Mouse (Mus musculus): ENCODE measurements around the gene Adh1. TPM values are rescaled to one million over a fixed set of nuclear protein-coding genes. Genes with fewer than 3 reads are reported as not detected.

Adh1 gene
- polyA plus RNA-seq, 1 experiment from 2014 or later, result 1.0 TPM

DNA sequence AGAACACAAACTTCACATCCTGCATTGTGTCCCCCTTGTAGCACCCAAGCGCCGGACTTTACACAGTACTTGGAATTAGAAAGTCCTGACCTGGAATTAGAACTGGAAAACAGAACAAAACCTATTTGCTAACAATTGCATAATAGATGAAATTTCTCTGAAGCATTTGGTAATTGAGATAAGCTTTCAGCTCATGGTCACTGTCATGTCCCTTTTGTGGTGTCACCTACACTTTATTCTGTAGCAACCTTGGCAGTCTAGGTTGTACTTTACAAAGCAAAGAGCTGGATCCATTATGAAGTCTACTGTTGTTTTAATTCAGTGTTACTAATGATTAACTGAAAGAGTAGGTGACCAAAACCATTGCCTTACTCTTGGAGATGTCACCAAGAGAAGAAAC, 33.7 kb upstream of the Adh1 start:
- no peak for DNase-seq (ENCODE audit: low spot score)
- H3K36me3 ChIP-seq, result no peaks in the 10 kb centered on the region
- no peaks in the 10 kb centered on the region for H3K27me3 ChIP-seq (ENCODE audit: insufficient read depth, poor library complexity, severe bottlenecking)
- WGBS, result 85% methylated on average over 2 of the region's 2 CpGs
- no peak overlapping the region for H3K4me3 ChIP-seq
- no peak overlapping the region for H3K27ac ChIP-seq
- H3K9me3 ChIP-seq, result no peaks in the 10 kb centered on the region
- H3K4me1 ChIP-seq, result 0 out of 2 replicates have a peak, but pooled peaks cover 4% of the 10 kb centered on the region

DNA sequence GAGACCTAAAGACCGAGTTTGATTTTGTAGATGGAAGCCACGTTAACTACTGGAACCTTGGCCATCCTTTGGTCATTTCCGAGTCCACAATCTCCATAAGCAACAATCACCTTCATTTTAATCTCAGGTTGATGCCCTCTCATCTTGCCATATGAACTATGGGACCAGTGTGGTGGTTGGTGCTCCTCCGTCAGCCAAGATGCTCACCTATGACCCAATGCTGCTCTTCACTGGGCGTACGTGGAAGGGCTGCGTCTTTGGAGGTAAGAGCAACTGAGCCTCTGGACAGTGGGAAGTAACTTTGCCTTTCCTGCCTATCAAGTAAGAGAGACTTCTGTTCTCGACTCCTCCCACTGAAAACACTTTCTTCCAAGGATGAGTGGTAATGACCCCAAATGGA, 33.0 kb upstream of the Adh1 start:
- WGBS, result 86% methylated on average over 8 of the region's 8 CpGs
- H3K27ac ChIP-seq, result no peak overlapping the region

GRCm38 (mm10) chr3:138229448-138229847, 31.3 kb upstream of the Adh1 start:
- Histone ChIP-seq H3K27me3 (ENCODE audit: insufficient read depth, poor library complexity, severe bottlenecking) (no peaks in the 10 kb centered on the region), H3K9me3 (no peaks in the 10 kb centered on the region), H3K36me3 (no peaks in the 10 kb centered on the region), H3K4me3 (no peak overlapping the region), H3K27ac (no peak overlapping the region), H3K4me1 (0 out of 2 replicates have a peak, but pooled peaks cover 4% of the 10 kb centered on the region)
- DNase-seq (ENCODE audit: low spot score), result peak; percentile 47
- WGBS, result 86% methylated on average over 1 of the region's 1 CpGs

More for the DNA sequence above, 33.0 kb upstream of the Adh1 start:
- Histone ChIP-seq H3K9me3 (no peaks in the 10 kb centered on the region), H3K4me1 (0 out of 2 replicates have a peak, but pooled peaks cover 4% of the 10 kb centered on the region), H3K27me3 (ENCODE audit: insufficient read depth, poor library complexity, severe bottlenecking) (no peaks in the 10 kb centered on the region), H3K4me3 (no peak overlapping the region), H3K36me3 (no peaks in the 10 kb centered on the region)
- peak; percentile 61 for DNase-seq (ENCODE audit: low spot score)

- WGBS, result 78% methylated on average over 3 of the region's 3 CpGs
- H3K27ac ChIP-seq, result no peak overlapping the region
These were observed 30.5 kb upstream of the Adh1 start for GRCm38 (mm10) chr3:138230266-138230665.

GRCm38 (mm10) chr3:138231531-138231930, 29.3 kb upstream of the Adh1 start:
- H3K9me3 ChIP-seq, result no peaks in the 10 kb centered on the region
- DNase-seq (ENCODE audit: low spot score), result no peak
- no peak overlapping the region for H3K27ac ChIP-seq
- no peaks in the 10 kb centered on the region for H3K36me3 ChIP-seq
- no peak overlapping the region for H3K4me3 ChIP-seq
- no peaks in the 10 kb centered on the region for H3K4me1 ChIP-seq
- no peaks in the 10 kb centered on the region for H3K27me3 ChIP-seq (ENCODE audit: insufficient read depth, poor library complexity, severe bottlenecking)
- WGBS, result 86% methylated on average over 2 of the region's 2 CpGs

More at GRCm38 (mm10) chr3:138230266-138230665, 30.5 kb upstream of the Adh1 start:
- Histone ChIP-seq H3K27me3 (ENCODE audit: insufficient read depth, poor library complexity, severe bottlenecking) (no peaks in the 10 kb centered on the region), H3K4me1 (0 out of 2 replicates have a peak, but pooled peaks cover 4% of the 10 kb centered on the region), H3K4me3 (no peak overlapping the region), H3K36me3 (no peaks in the 10 kb centered on the region), H3K9me3 (no peaks in the 10 kb centered on the region)
- peak; percentile 57 for DNase-seq (ENCODE audit: low spot score)

- Histone ChIP-seq H3K27me3 (ENCODE audit: insufficient read depth, poor library complexity, severe bottlenecking) (no peaks in the 10 kb centered on the region), H3K4me1 (no peaks in the 10 kb centered on the region), H3K9me3 (no peaks in the 10 kb centered on the region), H3K4me3 (no peak overlapping the region), H3K27ac (no peak overlapping the region), H3K36me3 (no peaks in the 10 kb centered on the region)
- WGBS, result 77% methylated on average over 11 of the region's 11 CpGs
- DNase-seq (ENCODE audit: low spot score), result peak; percentile 47
These were observed 24.1 kb upstream of the Adh1 start for GRCm38 (mm10) chr3:138236546-138237163.

DNA sequence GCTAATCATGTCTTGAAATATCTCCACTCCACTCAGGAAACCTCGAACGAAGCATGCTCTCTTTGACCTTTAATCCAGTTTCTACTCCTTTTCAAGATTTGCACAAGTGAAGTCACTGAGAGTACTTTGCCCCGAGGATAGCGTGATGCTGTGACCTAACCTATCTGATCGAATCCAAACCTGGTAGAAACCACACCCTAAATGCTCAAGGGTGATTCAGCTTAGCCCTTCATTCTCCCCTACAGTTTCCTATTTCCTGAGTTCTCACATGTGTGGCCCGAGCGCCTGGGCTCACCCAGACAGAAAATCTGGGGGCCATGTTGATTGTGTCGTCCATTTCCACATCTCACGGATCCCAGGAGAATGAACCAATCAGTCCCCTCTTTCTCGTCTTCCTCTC, 22.7 kb upstream of the Adh1 start:
- Histone ChIP-seq H3K4me1 (no peaks in the 10 kb centered on the region), H3K27me3 (ENCODE audit: insufficient read depth, poor library complexity, severe bottlenecking) (no peaks in the 10 kb centered on the region), H3K9me3 (no peaks in the 10 kb centered on the region), H3K36me3 (no peaks in the 10 kb centered on the region), H3K27ac (no peak overlapping the region), H3K4me3 (no peak overlapping the region)
- WGBS, result 77% methylated on average over 10 of the region's 10 CpGs
- peak; percentile 59 for DNase-seq (ENCODE audit: low spot score)

DNA sequence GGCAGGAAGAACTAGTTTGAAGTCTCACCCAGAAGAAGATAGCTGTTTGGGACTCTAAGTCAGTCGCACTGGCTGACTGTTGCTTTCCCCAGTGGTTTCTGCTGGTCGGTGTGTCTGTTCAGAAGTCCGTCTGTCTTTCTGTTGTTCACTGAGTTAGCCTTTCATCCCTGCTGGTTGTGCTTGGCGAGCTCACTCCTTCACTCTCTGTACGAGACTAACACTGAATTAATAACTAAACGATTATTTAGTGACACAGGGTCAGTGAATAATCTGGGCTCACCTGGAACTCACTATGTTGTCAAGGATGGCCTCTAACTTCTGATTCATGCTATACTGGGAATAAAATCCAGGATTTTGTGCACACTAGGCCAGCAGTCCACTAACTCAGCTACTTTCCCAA, 21.3 kb upstream of the Adh1 start:
- DNase-seq (ENCODE audit: low spot score), result peak; percentile 45
- Histone ChIP-seq H3K27me3 (ENCODE audit: insufficient read depth, poor library complexity, severe bottlenecking) (no peaks in the 10 kb centered on the region), H3K9me3 (no peaks in the 10 kb centered on the region), H3K4me1 (no peaks in the 10 kb centered on the region), H3K36me3 (no peaks in the 10 kb centered on the region), H3K4me3 (no peak overlapping the region), H3K27ac (no peak overlapping the region)
- 87% methylated on average over 6 of the region's 6 CpGs for WGBS

DNA sequence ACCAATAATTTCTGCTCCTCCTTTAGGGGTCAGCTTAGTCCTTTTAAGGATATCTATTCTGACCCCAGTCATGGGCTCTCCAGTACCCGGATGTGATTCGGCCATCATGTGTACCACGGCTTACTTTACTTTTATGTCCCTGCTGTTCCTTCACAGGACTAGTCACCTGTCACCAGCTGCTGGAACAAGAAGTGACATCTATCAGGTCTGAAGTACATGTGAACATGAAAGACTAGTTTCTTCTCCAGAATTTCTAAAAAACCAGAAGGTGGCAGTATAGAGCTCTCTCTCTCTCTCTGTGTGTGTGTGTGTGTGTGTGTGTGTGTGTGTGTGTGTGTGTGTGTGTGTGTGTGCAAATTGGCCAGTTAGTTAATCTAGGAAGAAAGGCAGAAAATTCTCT, 20.4 kb upstream of the Adh1 start:
- H3K27me3 ChIP-seq (ENCODE audit: insufficient read depth, poor library complexity, severe bottlenecking), result no peaks in the 10 kb centered on the region
- DNase-seq (ENCODE audit: low spot score), result peak; percentile 58
- no peak overlapping the region for H3K4me3 ChIP-seq
- WGBS, result 76% methylated on average over 3 of the region's 3 CpGs
- H3K36me3 ChIP-seq, result no peaks in the 10 kb centered on the region
- H3K27ac ChIP-seq, result no peak overlapping the region
- H3K4me1 ChIP-seq, result no peaks in the 10 kb centered on the region
- H3K9me3 ChIP-seq, result no peaks in the 10 kb centered on the region

DNA sequence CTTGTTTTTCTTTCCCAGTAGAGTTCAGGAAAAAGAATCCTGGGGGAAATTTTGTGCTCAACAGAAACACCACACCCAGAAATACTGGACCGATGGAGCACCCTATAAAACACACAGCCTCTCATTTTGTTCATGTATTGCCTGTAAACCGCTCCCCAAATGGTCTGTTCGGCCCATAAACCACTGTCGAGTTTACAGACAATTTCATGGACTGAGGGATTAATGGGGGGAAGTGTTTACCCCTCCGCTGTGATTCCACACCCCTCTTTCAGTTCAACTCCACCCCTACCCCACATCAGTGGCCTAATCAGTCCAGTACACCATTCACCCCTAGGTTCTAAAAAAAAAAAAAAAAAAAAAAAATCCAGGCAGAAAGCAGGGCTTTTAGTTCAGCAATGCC, 19.8 kb upstream of the Adh1 start:
- no peak overlapping the region for H3K27ac ChIP-seq
- WGBS, result 86% methylated on average over 5 of the region's 5 CpGs
- H3K36me3 ChIP-seq, result no peaks in the 10 kb centered on the region
- no peaks in the 10 kb centered on the region for H3K27me3 ChIP-seq (ENCODE audit: insufficient read depth, poor library complexity, severe bottlenecking)
- no peak overlapping the region for H3K4me3 ChIP-seq
- DNase-seq (ENCODE audit: low spot score), result peak; percentile 63
- no peaks in the 10 kb centered on the region for H3K9me3 ChIP-seq
- no peaks in the 10 kb centered on the region for H3K4me1 ChIP-seq

- H3K27me3 ChIP-seq (ENCODE audit: insufficient read depth, poor library complexity, severe bottlenecking), result no peaks in the 10 kb centered on the region
- 33% methylated on average over 6 of the region's 6 CpGs for WGBS
- H3K4me1 ChIP-seq, result no peaks in the 10 kb centered on the region
- H3K4me3 ChIP-seq, result no peak overlapping the region
- H3K27ac ChIP-seq, result no peak overlapping the region
- H3K9me3 ChIP-seq, result no peaks in the 10 kb centered on the region
- H3K36me3 ChIP-seq, result no peaks in the 10 kb centered on the region
- peak; percentile 54 for DNase-seq (ENCODE audit: low spot score)
These were observed 19.4 kb upstream of the Adh1 start for GRCm38 (mm10) chr3:138241371-138241770.

- Histone ChIP-seq H3K4me1 (no peaks in the 10 kb centered on the region), H3K4me3 (no peak overlapping the region), H3K27me3 (ENCODE audit: insufficient read depth, poor library complexity, severe bottlenecking) (no peaks in the 10 kb centered on the region), H3K27ac (no peak overlapping the region; the same call in 1 of the 2 replicates), H3K9me3 (no peaks in the 10 kb centered on the region), H3K36me3 (no peaks in the 10 kb centered on the region)
- 85% methylated on average over 14 of the region's 14 CpGs for WGBS
- DNase-seq (ENCODE audit: low spot score), result peak; percentile 41
These were observed 18.6 kb upstream of the Adh1 start for GRCm38 (mm10) chr3:138242021-138242726.

- no peaks in the 10 kb centered on the region for H3K36me3 ChIP-seq
- no peak overlapping the region for H3K4me3 ChIP-seq
- H3K9me3 ChIP-seq, result no peaks in the 10 kb centered on the region
- no peak overlapping the region for H3K27ac ChIP-seq
- no peaks in the 10 kb centered on the region for H3K27me3 ChIP-seq (ENCODE audit: insufficient read depth, poor library complexity, severe bottlenecking)
- no peak for DNase-seq (ENCODE audit: low spot score)
- WGBS, result 88% methylated on average over 6 of the region's 6 CpGs
- H3K4me1 ChIP-seq, result no peaks in the 10 kb centered on the region
These were observed 17.9 kb upstream of the Adh1 start for GRCm38 (mm10) chr3:138242933-138243332.
